Mouse (Mus musculus): ENCODE results near the gene Lect2. TPM values are rescaled to one million over a fixed set of nuclear protein-coding genes. Genes with fewer than 3 reads are reported as not detected.

Gene Lect2
- polyA plus RNA-seq, 1 experiment from 2014 or later, result not detected

DNA sequence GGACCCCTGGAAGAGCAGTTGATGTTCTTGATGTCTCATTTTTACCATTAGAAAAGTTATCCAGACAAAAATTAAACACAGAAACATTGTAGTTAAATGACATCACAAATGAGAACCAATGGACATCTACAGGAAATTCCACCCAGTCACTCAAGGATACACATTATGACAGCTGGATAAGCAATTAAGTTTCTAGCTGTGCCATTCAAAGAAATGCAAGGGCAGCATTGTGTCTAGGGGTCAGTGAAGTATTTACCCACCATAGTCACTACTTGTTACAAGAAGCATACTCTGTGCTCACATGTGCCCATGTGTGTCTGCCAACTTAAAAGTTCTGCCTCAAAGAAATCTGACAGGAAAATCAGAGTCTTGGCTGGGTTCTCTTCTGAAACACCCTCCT lies 34.7 kb downstream of the Lect2 start:
- Histone ChIP-seq H3K4me2 (ENCODE audit: low read depth) (no peak overlapping the region), H3K27ac (ENCODE audit: low read depth, low read length) (no peak overlapping the region), H3K27me3 (ENCODE audit: control insufficient read depth, insufficient read depth, low read length) (no peaks in the 10 kb centered on the region), H3K4me1 (ENCODE audit: control insufficient read depth, insufficient read depth, low read length) (no peaks in the 10 kb centered on the region), H3K9ac (ENCODE audit: low read length) (no peak overlapping the region), H3K36me3 (ENCODE audit: control insufficient read depth, insufficient read depth, low read length) (no peaks in the 10 kb centered on the region), H3K4me3 (ENCODE audit: low read depth, low read length) (no peak overlapping the region), H3K9me3 (ENCODE audit: control insufficient read depth, low read length) (no peaks in the 10 kb centered on the region)
- DNase-seq (ENCODE audit: low spot score) (no peak), ATAC-seq (ENCODE audit: insufficient read depth, low FRiP score, low TSS enrichment) (no peak)

DNA sequence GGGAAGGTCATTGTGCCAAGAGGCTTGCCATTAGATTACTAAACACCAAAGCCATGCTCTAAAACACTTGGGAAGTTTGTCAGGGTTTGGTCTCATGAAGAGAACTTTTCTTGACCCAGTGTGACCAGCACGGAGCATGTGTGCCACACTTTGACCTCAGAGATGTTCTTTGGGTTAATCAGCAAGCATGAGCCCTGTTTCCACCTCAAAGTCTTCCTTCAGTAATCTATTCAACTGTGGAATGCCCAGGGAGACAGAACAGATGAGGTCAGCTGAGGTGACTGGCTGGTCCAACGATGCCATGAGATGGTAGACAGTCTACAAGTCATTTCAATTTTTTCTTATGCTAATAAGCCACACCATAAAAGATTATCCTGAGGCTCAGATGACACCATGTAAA lies 38.5 kb downstream of the Lect2 start:
- Histone ChIP-seq H3K4me3 (ENCODE audit: low read depth, low read length) (no peak overlapping the region), H3K27ac (ENCODE audit: low read depth, low read length) (no peak overlapping the region), H3K36me3 (ENCODE audit: control insufficient read depth, insufficient read depth, low read length) (no peaks in the 10 kb centered on the region), H3K9me3 (ENCODE audit: control insufficient read depth, low read length) (no peaks in the 10 kb centered on the region), H3K27me3 (ENCODE audit: control insufficient read depth, insufficient read depth, low read length) (no peaks in the 10 kb centered on the region), H3K4me2 (ENCODE audit: low read depth) (no peak overlapping the region), H3K9ac (ENCODE audit: low read length) (no peak overlapping the region), H3K4me1 (ENCODE audit: control insufficient read depth, insufficient read depth, low read length) (no peaks in the 10 kb centered on the region)
- ATAC-seq (ENCODE audit: insufficient read depth, low FRiP score, low TSS enrichment), result no peak
- 95% methylated on average over 2 of the region's 2 CpGs for WGBS
- no peak for DNase-seq (ENCODE audit: low spot score)

DNA sequence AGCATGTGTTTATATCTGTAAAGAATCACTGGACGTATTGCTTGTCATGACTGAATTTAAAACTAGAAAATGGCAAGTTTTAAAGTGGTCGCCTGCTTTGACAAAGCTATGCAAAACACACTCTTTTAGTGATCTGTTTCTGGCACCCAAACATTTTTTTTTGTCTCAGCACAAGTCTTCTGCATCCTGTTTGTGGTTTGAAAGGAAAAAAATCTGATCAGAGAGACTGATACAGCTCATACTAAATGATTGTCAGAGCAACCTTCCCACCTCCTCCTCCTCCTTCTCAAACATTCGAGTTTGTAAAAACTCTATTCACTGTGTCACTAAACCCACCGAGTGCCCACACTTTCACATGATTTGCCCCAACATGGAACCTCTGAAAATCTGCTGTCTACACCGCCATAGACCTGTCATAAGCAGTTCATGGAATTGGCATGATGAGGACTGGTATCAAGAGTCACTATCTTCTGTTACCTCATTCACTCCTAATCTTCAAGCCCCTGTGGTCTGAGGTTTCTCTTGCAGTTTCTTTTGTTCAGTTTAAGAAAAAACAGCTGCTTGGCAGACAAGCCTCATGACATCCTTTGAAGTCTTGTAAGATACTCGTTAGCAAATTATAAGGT lies 41.3 kb downstream of the Lect2 start:
- WGBS, result 84% methylated on average over 6 of the region's 6 CpGs
- Histone ChIP-seq H3K4me3 (ENCODE audit: low read depth, low read length) (no peak overlapping the region), H3K4me1 (ENCODE audit: control insufficient read depth, insufficient read depth, low read length) (no peaks in the 10 kb centered on the region)

DNA sequence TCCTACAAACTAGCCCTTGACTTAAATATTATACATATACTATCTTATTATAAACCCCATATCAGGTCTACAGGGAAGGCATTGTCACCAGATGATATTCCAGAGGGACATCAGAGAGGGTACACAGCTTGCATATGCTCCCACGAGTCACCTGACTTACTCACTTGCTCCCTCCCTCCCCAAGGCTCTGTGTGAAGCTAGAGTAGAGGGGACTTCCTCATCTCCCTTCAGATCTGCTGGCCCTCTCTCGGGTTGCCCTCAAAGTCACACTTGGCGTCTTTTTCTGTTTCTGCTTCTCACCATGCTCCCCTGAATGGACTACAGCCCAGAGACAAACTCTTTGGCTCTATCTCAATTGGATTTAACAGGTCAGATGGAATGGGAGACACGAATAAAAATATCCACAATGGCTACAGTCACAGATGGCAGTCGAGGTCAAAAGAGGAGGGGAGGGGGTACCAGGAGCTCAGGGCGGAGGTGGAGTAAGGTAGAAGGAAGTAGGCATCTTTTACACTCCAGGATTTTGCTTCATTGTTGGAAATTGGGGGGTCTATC lies 46.4 kb downstream of the Lect2 start:
- WGBS, result 77% methylated on average over 6 of the region's 6 CpGs
- no peak overlapping the region for H3K9ac ChIP-seq (ENCODE audit: low read length)
- H3K36me3 ChIP-seq (ENCODE audit: control insufficient read depth, insufficient read depth, low read length), result no peaks in the 10 kb centered on the region
- no peaks in the 10 kb centered on the region for H3K27me3 ChIP-seq (ENCODE audit: control insufficient read depth, insufficient read depth, low read length)
- H3K9me3 ChIP-seq (ENCODE audit: control insufficient read depth, low read length), result no peaks in the 10 kb centered on the region
- no peaks in the 10 kb centered on the region for H3K4me1 ChIP-seq (ENCODE audit: control insufficient read depth, insufficient read depth, low read length)
- ATAC-seq (ENCODE audit: insufficient read depth, low FRiP score, low TSS enrichment) (no peak), DNase-seq (ENCODE audit: low spot score) (no peak)
- no peak overlapping the region for H3K4me2 ChIP-seq (ENCODE audit: low read depth)
- H3K4me3 ChIP-seq (ENCODE audit: low read depth, low read length), result no peak overlapping the region
- H3K27ac ChIP-seq (ENCODE audit: low read depth, low read length), result no peak overlapping the region

More for the DNA sequence above, 41.3 kb downstream of the Lect2 start:
- H3K9ac ChIP-seq (ENCODE audit: low read length), result no peak overlapping the region
- no peak overlapping the region for H3K27ac ChIP-seq (ENCODE audit: low read depth, low read length)
- DNase-seq (ENCODE audit: low spot score) (no peak), ATAC-seq (ENCODE audit: insufficient read depth, low FRiP score, low TSS enrichment) (no peak)
- no peaks in the 10 kb centered on the region for H3K36me3 ChIP-seq (ENCODE audit: control insufficient read depth, insufficient read depth, low read length)
- no peaks in the 10 kb centered on the region for H3K9me3 ChIP-seq (ENCODE audit: control insufficient read depth, low read length)
- H3K4me2 ChIP-seq (ENCODE audit: low read depth), result no peak overlapping the region
- H3K27me3 ChIP-seq (ENCODE audit: control insufficient read depth, insufficient read depth, low read length), result no peaks in the 10 kb centered on the region

DNA sequence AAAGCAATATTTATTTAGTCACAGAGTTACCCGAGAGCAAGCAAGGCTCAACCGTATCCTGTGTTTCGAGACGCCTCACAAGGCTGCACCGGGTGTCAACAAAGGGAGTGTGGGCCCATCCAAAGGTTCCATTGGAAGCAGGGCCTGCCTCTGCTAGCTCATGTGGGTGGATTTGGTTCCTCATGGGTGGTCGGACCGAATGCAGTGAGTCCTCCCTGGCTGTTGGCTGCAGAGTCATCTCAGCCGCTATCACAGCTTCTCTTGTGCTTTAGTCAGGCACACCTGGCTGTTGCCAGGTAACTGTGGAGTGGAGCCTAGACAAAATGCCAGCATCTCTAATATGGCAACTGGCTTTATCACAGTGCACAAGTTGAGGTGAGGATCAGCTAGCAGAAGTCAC lies 47.7 kb downstream of the Lect2 start:
- Histone ChIP-seq H3K36me3 (ENCODE audit: control insufficient read depth, insufficient read depth, low read length) (no peaks in the 10 kb centered on the region), H3K9ac (ENCODE audit: low read length) (no peak overlapping the region)
- no peak for DNase-seq (ENCODE audit: low spot score)

DNA sequence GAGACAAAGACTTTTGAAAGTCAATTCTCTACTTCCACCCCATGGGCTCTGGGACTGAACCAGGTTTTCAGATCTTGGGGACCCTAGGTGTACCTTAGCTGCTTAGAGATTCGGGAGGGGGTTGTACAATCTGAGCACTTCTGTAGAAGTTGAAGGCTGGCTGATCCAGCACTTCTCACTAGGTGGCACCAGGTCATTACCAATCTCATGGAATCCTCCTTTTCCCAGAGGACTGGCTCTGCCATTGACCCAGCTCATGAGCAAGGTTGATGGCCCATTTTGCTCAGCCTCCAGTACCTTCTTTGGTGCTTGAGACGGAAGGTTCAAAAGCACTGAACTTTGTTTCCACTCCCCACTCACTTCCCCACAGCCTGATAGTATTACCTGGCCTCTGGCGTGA lies 48.2 kb downstream of the Lect2 start:
- no peak overlapping the region for H3K27ac ChIP-seq (ENCODE audit: low read depth, low read length)
- no peaks in the 10 kb centered on the region for H3K36me3 ChIP-seq (ENCODE audit: control insufficient read depth, insufficient read depth, low read length)
- H3K9me3 ChIP-seq (ENCODE audit: control insufficient read depth, low read length), result no peaks in the 10 kb centered on the region
- ATAC-seq (ENCODE audit: insufficient read depth, low FRiP score, low TSS enrichment), result no peak
- 69% methylated on average over 3 of the region's 3 CpGs for WGBS
- H3K27me3 ChIP-seq (ENCODE audit: control insufficient read depth, insufficient read depth, low read length), result no peaks in the 10 kb centered on the region
- H3K4me2 ChIP-seq (ENCODE audit: low read depth), result no peak overlapping the region
- H3K4me3 ChIP-seq (ENCODE audit: low read depth, low read length), result no peak overlapping the region
- no peak overlapping the region for H3K9ac ChIP-seq (ENCODE audit: low read length)
- no peaks in the 10 kb centered on the region for H3K4me1 ChIP-seq (ENCODE audit: control insufficient read depth, insufficient read depth, low read length)
- DNase-seq (ENCODE audit: low spot score), result peak; percentile 14

More for the DNA sequence above, 47.7 kb downstream of the Lect2 start:
- Histone ChIP-seq H3K4me3 (ENCODE audit: low read depth, low read length) (no peak overlapping the region), H3K27ac (ENCODE audit: low read depth, low read length) (no peak overlapping the region), H3K4me2 (ENCODE audit: low read depth) (no peak overlapping the region), H3K9me3 (ENCODE audit: control insufficient read depth, low read length) (no peaks in the 10 kb centered on the region), H3K4me1 (ENCODE audit: control insufficient read depth, insufficient read depth, low read length) (no peaks in the 10 kb centered on the region), H3K27me3 (ENCODE audit: control insufficient read depth, insufficient read depth, low read length) (no peaks in the 10 kb centered on the region)
- ATAC-seq (ENCODE audit: insufficient read depth, low FRiP score, low TSS enrichment), result no peak
- 92% methylated on average over 8 of the region's 8 CpGs for WGBS

DNA sequence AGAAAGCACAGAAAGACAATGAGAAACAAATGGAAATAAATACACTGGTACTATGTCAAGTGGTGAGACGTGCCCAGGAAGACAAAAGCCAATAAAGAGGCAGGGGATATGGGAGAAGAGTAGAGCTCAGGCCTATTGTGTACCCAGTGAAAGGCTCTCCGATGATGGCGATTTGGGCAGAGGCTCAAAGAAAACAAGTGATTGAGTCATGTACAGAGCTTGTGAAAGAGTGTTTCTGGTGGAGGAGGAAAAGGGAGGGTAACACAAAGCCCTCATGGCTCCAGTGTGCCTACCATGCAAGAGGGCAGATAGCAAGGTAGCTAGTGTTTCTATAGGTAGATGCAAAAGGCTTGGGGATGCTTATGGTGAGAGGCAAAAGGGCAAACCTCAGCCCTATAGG lies 53.9 kb downstream of the Lect2 start:
- Histone ChIP-seq H3K9me3 (ENCODE audit: control insufficient read depth, low read length) (no peaks in the 10 kb centered on the region), H3K4me1 (ENCODE audit: control insufficient read depth, insufficient read depth, low read length) (no peaks in the 10 kb centered on the region), H3K4me3 (ENCODE audit: low read depth, low read length) (no peak overlapping the region), H3K27me3 (ENCODE audit: control insufficient read depth, insufficient read depth, low read length) (no peaks in the 10 kb centered on the region), H3K36me3 (ENCODE audit: control insufficient read depth, insufficient read depth, low read length) (no peaks in the 10 kb centered on the region), H3K27ac (ENCODE audit: low read depth, low read length) (no peak overlapping the region), H3K4me2 (ENCODE audit: low read depth) (no peak overlapping the region), H3K9ac (ENCODE audit: low read length) (no peak overlapping the region)
- 45% methylated on average over 3 of the region's 3 CpGs for WGBS
- ATAC-seq (ENCODE audit: insufficient read depth, low FRiP score, low TSS enrichment), result no peak
- DNase-seq (ENCODE audit: low spot score), result no peak

Other genes starting within 250 kb of the Lect2 start
- gene Gm3045, start 121.9 kb downstream of the Lect2 start, polyA plus RNA-seq (2014; fragmentation: Nextera tagmentation; extraction: Ambion mirVana), result not detected in 2 replicates
- gene Slc25a48, start 110.1 kb downstream of the Lect2 start, polyA plus RNA-seq (2014; fragmentation: Nextera tagmentation; extraction: Ambion mirVana), result 0.07 TPM in 1 of 2 replicates, not detected in the other
- gene Il9, start 66.3 kb downstream of the Lect2 start, polyA plus RNA-seq (2014; fragmentation: Nextera tagmentation; extraction: Ambion mirVana), result not detected in 2 replicates
- gene Fbxl21, start 26.0 kb downstream of the Lect2 start, polyA plus RNA-seq (2014; fragmentation: Nextera tagmentation; extraction: Ambion mirVana), result 3.1 and 3.6 TPM in 2 replicates
- 50.6 and 57.0 TPM in 2 replicates for gene Tgfbi, start 61.0 kb upstream of the Lect2 start, polyA plus RNA-seq (2014; fragmentation: Nextera tagmentation; extraction: Ambion mirVana)
- gene Smad5, start 154.5 kb upstream of the Lect2 start, polyA plus RNA-seq (2014; fragmentation: Nextera tagmentation; extraction: Ambion mirVana), result 56.4 and 58.9 TPM in 2 replicates
- gene Gm45623, start 205.3 kb upstream of the Lect2 start, polyA plus RNA-seq (2014; fragmentation: Nextera tagmentation; extraction: Ambion mirVana), result not detected in 2 replicates

Data from neural tube, embryonic 11.5 days (tissue).